Mouse (Mus musculus) liver, postnatal 0 days (tissue): ENCODE results near the gene Lrrc26. TPM values are rescaled to one million over a fixed set of nuclear protein-coding genes. Genes with fewer than 3 reads are reported as not detected.

Source experiments
- ATAC-seq: fragments of 200-750 bp; cut with Nextera tagmentation; 2 replicates; pipeline ENCODE4 v1.8.0; 2017; ENCODE audit warnings: mild to moderate bottlenecking, moderate library complexity
- DNase-seq: peaks from one replicate; pipeline ENCODE4 v3.0.0-alpha.2; 2016
- H3K27ac ChIP-seq: fragments of 300-500 bp; sonication (generic); 2 replicates; pipeline ENCODE4 v1.5.1; 2014; ENCODE audit warnings: antibody characterized with exemption, moderate library complexity, mild to moderate bottlenecking, low read depth
- H3K27me3 ChIP-seq: fragments of 300-500 bp; sonication (generic); 2 replicates; pipeline ENCODE4 v1.6.1; 2014; ENCODE audit warnings: low read length, control low read depth, mixed read lengths; ENCODE audit not compliant: insufficient read depth
- H3K36me3 ChIP-seq: fragments of 300-500 bp; sonication (generic); replicated peaks from 2 replicates; pipeline ENCODE4 v1.6.1; 2014; ENCODE audit warnings: mild to moderate bottlenecking, control low read depth, low read length, moderate library complexity, mixed read lengths; ENCODE audit not compliant: insufficient read depth
- H3K4me1 ChIP-seq: fragments of 300-500 bp; sonication (generic); 2 replicates; pipeline ENCODE4 v1.6.1; 2014; ENCODE audit warnings: antibody characterized with exemption, mild to moderate bottlenecking, control low read depth; ENCODE audit not compliant: insufficient read depth
- H3K4me2 ChIP-seq: fragments of 300-500 bp; sonication (generic); 2 replicates; pipeline ENCODE4 v1.6.1; 2014; ENCODE audit warnings: low read depth, mild to moderate bottlenecking, low read length, moderate library complexity, mixed read lengths
- H3K4me3 ChIP-seq: fragments of 300-500 bp; sonication (generic); 2 replicates; pipeline ENCODE4 v1.5.1; 2014; ENCODE audit warnings: low read depth, low read length
- H3K9ac ChIP-seq: fragments of 300-500 bp; sonication (generic); replicated peaks from 2 replicates; pipeline ENCODE4 v1.6.1; 2014; ENCODE audit warnings: mild to moderate bottlenecking, moderate library complexity
- H3K9me3 ChIP-seq: fragments of 300-500 bp; sonication (generic); 2 replicates; pipeline ENCODE4 v1.6.1; 2016; ENCODE audit warnings: mild to moderate bottlenecking, control low read depth, low read length, mixed read lengths
- CTCF ChIP-seq: sonication (generic); IDR thresholded peaks from 2 replicates; pipeline ENCODE4 v1.5.1; 2016; ENCODE audit warnings: antibody characterized with exemption, low read depth
- EP300 ChIP-seq: IDR thresholded peaks from 2 replicates; pipeline ENCODE4 v1.6.1; 2016; ENCODE audit warnings: antibody characterized with exemption, low read depth, mild to moderate bottlenecking
- WGBS: fragments of 180-500 bp; shearing (Covaris S2); extraction: QIAGEN DNeasy Blood & Tissue Kit; methylation state at CpG from one replicate; pipeline ENCODE4 v1.1.7; 2014; ENCODE audit not compliant: insufficient replicate concordance; 5-methylcytosine and 5-hydroxymethylcytosine counted together
- polyA plus RNA-seq: library from polyadenylated mRNA; unstranded; fragments of >200 nt; fragmentation: Nextera tagmentation; extraction: Ambion mirVana; gene quantifications from 2 replicates; pipeline ENCODE4 v1.2.1, GENCODE M21; 2015

Gene Lrrc26
- polyA plus RNA-seq, 1 experiment from 2014 or later = not detected

DNA sequence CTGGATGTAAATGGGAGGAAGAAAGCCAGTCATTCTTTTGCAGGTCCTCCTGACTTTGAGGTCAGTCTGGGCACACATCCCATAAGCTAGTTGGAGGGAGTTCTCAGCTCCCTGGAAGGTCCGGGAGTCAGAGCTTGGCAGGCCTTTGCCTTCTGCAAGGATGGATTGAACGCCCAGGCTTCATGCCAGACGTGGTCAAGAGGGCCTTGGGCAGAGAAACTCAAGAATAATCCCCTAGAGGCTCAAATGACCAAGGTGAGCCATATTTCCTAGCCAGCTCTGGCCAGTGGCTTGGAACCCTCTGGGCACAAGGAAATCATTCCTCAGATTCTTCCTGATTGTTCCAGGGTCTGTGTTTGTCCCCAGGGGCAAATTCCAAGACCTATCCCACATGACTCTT is 24.9 kb upstream of the Lrrc26 start:
- no peak for DNase-seq
- no peaks in the 10 kb centered on the region for H3K9me3 ChIP-seq
- H3K27ac ChIP-seq = peak overlapping the region; percentile 12; the same call in 1 of the 2 replicates
- H3K27me3 ChIP-seq = no peaks in the 10 kb centered on the region
- 71% methylated on average over 3 of the region's 3 CpGs for WGBS
- 0 out of 2 replicates have a peak overlapping the region, but pooled peaks have one; percentile 38 for H3K9ac ChIP-seq
- H3K4me1 ChIP-seq = peaks cover 57% of the 10 kb centered on the region
- peak overlapping the region; percentile 13; the same call in 1 of the 2 replicates for H3K4me3 ChIP-seq
- no peak for ATAC-seq
- TF ChIP-seq CTCF = no peak
- no peak for TF ChIP-seq EP300
- peak overlapping the region; percentile 93 for H3K4me2 ChIP-seq
- H3K36me3 ChIP-seq = peaks cover 12% of the 10 kb centered on the region

- Histone ChIP-seq H3K36me3 (peaks cover 19% of the 10 kb centered on the region), H3K27ac (peak overlapping the region; percentile 84), H3K9ac (peak overlapping the region; percentile 63), H3K9me3 (no peaks in the 10 kb centered on the region), H3K27me3 (no peaks in the 10 kb centered on the region), H3K4me3 (peak overlapping the region; percentile 21), H3K4me1 (peaks cover 60% of the 10 kb centered on the region), H3K4me2 (peak overlapping the region; percentile 93)
- ATAC-seq (peak; percentile 13), DNase-seq (no peak)
- TF ChIP-seq CTCF = no peak
- TF ChIP-seq EP300 = no peak
- 46% methylated on average over 6 of the region's 6 CpGs for WGBS
Observed at GRCm38 (mm10) chr2:25265897-25266656, 23.6 kb upstream of the Lrrc26 start.

- 34% methylated on average over 2 of the region's 2 CpGs for WGBS
- Histone ChIP-seq H3K27me3 (no peaks in the 10 kb centered on the region), H3K4me1 (peaks cover 65% of the 10 kb centered on the region), H3K4me2 (peak overlapping the region; percentile 93), H3K9ac (peak overlapping the region; percentile 63), H3K27ac (peak overlapping the region; percentile 84), H3K9me3 (no peaks in the 10 kb centered on the region), H3K4me3 (peak overlapping the region; percentile 21; the same call in 1 of the 2 replicates), H3K36me3 (peaks cover 19% of the 10 kb centered on the region)
- DNase-seq = peak; percentile 86
- ATAC-seq = peak; percentile 34
- no peak for TF ChIP-seq EP300
- no peak for TF ChIP-seq CTCF
Observed at GRCm38 (mm10) chr2:25266720-25267119, 23.0 kb upstream of the Lrrc26 start.

- no peak overlapping the region for H3K4me3 ChIP-seq
- H3K9me3 ChIP-seq = no peaks in the 10 kb centered on the region
- ATAC-seq = no peak
- peak overlapping the region; percentile 93 for H3K4me2 ChIP-seq
- no peaks in the 10 kb centered on the region for H3K27me3 ChIP-seq
- H3K4me1 ChIP-seq = peaks cover 62% of the 10 kb centered on the region
- peak overlapping the region; percentile 84 for H3K27ac ChIP-seq
- peaks cover 19% of the 10 kb centered on the region for H3K36me3 ChIP-seq
- TF ChIP-seq EP300 (no peak), CTCF (no peak)
- no peak for DNase-seq
- H3K9ac ChIP-seq = peak overlapping the region; percentile 45
Observed at GRCm38 (mm10) chr2:25267241-25267640, 22.5 kb upstream of the Lrrc26 start.

- peaks cover 64% of the 10 kb centered on the region for H3K4me1 ChIP-seq
- peak overlapping the region; percentile 84 for H3K27ac ChIP-seq
- no peak overlapping the region for H3K4me2 ChIP-seq
Observed at GRCm38 (mm10) chr2:25267746-25268309, 21.9 kb upstream of the Lrrc26 start.

GRCm38 (mm10) chr2:25271827-25272511 is 17.7 kb upstream of the Lrrc26 start, which contains the start of the genes Ssna1 and Anapc2:
Gene Ssna1 (minus strand): TSS chr2:25272438.
Gene Anapc2 (plus strand): TSS chr2:25272478.
- Histone ChIP-seq H3K9me3 (no peaks in the 10 kb centered on the region), H3K4me3 (peak within 1 kb of the TSS; percentile 87), H3K27ac (peak within 1 kb of the TSS; percentile 84), H3K9ac (peak within 1 kb of the TSS; percentile 89), H3K36me3 (peaks cover 44% of the 10 kb centered on the region), H3K27me3 (no peaks in the 10 kb centered on the region), H3K4me1 (peaks cover 32% of the 10 kb centered on the region), H3K4me2 (peak within 1 kb of the TSS; percentile 94)
- DNase-seq (peak; percentile 100), ATAC-seq (peak; percentile 96)
- TF ChIP-seq EP300 = no peak; the same call in 1 of the 2 replicates
- peak; percentile 69 for TF ChIP-seq CTCF
- WGBS = under 1% methylated on average over 54 of the region's 55 CpGs

More at GRCm38 (mm10) chr2:25267746-25268309, 21.9 kb upstream of the Lrrc26 start:
- peaks cover 19% of the 10 kb centered on the region for H3K36me3 ChIP-seq
- 66% methylated on average over 4 of the region's 4 CpGs for WGBS
- H3K4me3 ChIP-seq = no peak overlapping the region
- H3K9me3 ChIP-seq = no peaks in the 10 kb centered on the region
- ATAC-seq (no peak), DNase-seq (no peak)
- H3K27me3 ChIP-seq = no peaks in the 10 kb centered on the region
- TF ChIP-seq CTCF = no peak
- TF ChIP-seq EP300 = no peak
- no peak overlapping the region for H3K9ac ChIP-seq
